Mouse (Mus musculus): ENCODE measurements around the gene Agtpbp1.
"Not testable (repeated sequence)": the region's sequence is repeated elsewhere in the genome, so short reads cannot be mapped to it uniquely, and the experiment has no call there.

Gene Agtpbp1

DNA sequence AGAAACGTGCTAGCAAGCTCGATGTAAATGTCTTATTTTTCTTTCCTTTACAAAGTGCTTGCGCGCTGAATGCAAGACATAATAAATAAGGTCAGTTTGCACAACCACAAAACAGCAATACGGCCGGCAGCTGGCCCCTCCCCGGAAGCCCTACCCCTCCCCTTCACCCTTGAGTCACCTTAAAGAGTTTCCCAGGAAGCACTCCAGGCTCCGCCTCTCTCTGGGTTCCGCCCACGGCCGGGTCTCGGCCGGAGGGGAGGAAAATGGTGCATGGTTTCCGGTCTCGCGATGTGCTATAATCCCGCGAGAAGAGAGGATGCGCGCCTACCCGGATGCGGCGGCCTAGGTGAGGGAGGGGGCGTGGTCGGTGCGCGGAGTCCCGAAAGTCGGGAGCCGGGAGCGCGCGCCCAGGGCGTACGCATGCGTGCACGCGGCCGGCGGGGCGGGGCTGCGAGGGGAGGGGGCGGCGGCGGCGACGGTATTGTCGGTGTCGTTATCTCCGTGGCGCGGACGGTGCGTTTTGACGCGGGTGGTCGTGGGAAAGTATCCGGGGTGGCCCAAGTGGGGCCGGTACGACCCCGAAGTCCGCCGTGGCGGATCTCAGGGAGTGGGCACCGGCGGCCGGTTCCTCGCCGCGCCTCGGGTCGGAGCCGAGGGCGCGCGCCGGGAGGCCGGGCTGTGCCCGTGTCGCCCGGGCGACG lies at the start of gene Agtpbp1, which contains the start of gene Naa35:
TSS of gene Agtpbp1 (minus strand) at position 281 of the 701 bp plus-strand sequence.
TSS of gene Naa35 (plus strand) at position 313 of the 701 bp plus-strand sequence.
- DNase-seq = peak; percentile 99 to 100

DNA sequence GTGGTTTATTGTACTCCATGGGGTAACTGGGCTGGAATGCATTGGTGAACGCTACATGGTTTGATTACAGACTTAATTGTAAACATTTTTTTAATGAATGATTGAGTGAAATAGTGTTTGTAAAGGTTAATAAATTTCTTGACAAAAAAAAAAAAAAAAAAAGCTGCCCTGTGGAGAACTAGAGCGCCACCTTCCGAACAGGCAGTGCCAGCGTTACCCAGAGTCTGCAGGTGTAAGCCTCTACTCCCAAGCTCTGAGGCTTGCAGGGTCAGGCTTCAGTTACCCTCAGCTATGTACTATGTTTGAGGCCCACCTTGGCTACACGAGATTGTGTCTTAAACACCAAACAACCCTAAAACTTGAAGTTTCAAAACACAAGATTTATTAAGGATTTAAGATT lies 49.6 kb upstream of the Agtpbp1 start:
- DNase-seq = no peak

DNA sequence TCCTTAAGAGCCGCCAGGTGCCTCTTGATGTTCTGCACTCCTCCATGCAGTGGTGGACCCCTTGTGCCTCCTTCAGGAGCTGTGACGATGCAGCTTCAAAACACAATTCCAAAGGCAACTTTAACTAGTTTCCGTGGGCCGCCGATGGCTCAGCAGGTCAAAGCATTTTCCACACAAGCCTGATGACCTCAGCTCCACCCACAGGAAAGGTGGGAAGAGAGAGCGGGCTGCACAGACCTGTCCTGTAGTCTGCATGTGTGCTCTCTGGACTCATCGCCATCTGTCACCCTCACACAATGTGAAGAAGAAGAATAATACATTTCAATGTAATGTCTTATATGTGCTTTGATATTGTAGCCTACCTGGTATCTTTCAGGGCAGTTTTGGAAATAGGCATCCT lies 41.7 kb upstream of the Agtpbp1 start:
- DNase-seq = no peak

DNA sequence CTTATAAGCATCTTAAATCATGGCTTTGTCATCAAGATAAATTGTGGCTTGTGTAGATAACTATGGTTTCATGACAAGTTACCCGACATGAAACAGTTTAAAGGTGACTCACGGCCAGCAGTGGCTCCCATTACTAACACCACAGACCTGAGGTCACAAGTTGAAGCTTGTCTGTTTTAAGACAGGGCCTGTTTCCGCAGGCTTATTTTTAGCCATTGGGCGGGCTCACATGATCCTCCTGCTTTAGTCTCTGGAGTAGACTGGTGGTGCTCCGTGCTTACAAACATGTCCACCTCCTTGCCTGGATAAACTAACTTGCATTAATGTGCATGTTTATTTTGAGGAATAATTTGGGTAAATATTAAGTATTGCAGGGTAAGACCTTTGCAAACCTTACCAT lies 39.9 kb upstream of the Agtpbp1 start:
- no peak for DNase-seq

DNA sequence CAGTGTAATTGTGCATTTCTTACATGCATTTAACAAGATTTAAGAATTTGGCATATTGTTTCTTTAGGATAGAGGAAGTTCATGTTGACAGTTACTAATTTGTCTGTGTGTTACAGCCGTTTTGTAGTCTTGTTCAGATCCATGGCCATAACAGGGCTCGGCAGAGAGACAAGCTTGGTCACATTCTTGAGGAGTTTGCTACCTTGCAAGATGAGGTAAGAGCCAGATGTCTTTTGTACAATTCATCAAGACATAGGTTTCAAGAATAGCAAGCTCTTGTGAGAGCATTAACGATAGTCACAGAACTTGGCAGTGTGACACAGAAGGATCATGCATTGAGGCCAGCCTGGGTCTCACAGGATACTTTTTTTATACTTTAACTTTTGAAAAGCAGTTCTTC lies 39.4 kb upstream of the Agtpbp1 start:
- DNase-seq = no peak

DNA sequence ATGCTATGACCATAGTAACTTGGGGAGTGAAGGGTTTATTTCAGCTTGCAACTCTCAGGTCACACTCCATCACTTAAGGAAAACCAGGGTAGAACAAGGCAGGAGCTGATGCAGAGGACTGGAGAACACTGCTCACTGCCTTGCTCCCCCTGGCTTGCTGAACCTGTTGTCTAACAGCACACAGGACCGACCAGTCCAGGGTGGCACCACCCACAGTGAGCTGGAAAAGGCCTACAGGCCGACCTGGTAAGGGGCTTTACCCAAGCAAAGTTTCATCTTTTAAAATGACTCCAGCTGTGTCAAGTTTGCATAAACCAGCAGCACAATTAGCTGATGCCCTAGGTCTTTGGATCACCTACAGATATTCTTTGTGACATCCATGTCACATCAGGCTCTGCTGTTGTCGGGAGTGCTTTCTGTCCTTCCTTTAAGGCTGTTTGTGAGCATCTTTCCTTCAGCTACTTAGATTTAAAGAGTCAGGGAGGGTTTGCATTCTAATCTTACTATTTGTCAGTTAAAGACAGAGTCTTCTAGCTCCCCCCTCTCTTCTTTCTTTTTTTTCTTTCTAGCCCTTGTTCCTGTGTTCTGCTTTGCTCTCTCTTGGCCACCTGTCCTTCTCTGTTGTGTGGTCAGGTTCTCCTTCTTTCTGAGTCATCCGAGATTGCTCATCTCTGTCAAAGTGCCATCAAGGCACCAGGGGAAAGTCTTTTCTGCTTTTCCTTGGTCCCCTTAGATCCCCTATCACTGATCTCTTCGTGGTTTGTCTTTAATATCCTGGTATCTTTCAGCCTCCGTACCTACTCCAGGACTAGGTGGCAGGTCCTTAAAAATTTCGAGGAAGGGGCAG lies 36.8 kb upstream of the Agtpbp1 start:
- no peak for DNase-seq

DNA sequence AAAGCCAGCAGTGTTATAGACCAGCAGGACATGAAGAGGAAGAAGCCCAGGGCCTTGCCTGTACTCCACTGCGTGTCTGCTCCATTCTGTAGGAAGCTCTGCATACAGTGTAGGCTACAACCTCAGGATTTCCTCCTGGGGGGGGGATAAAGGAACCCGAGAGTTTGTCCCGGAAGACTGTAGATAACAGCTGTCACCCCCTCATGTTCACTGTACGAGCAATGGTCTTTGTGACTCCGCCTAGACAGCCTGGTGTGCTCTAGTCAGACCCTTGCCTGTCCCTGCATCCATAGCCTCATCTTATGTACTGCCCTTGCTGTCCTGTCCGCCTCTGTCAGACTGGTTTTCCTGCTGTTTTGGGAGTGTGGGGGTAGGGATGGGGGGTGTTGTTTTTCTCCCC lies 33.4 kb upstream of the Agtpbp1 start:
- DNase-seq = no peak

DNA sequence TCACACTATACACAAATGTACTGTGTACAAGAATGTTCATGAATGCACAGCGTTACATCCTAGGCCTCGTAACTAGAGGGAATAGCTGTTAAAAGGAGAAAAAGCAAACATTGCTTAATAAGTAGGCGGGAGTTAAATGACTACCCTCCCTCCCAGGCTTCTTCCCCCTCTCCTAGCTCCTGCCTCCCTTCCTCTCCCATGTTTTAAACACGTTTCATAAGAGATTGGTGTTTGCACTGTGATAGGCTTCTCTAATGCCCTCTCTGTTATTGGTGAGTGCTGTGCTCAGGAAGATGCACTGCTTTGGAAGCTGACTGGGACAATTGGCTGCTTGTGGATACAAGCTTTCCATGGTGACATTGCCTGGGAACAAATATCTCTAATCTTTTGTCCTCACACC lies 30.5 kb upstream of the Agtpbp1 start:
- DNase-seq = no peak

DNA sequence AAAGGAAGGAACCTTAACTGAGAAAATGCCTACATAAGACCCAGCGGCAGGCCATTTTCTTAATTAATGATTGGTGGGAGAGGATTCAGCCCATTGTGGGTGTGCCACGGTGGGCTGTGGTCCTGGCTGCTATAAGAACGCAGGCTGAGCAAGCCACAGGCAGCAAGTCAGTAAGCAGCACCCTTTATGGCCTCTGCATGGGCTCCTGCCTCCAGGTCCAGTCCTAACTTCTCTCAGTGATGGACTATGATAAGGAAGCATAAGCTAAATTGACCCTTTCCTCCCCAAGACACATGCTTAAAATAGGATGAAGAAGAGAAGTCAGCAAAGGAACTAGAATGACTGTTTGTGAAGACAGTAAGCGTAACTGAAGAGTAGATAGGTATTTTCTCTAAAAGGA lies 30.1 kb upstream of the Agtpbp1 start:
- DNase-seq = no peak

DNA sequence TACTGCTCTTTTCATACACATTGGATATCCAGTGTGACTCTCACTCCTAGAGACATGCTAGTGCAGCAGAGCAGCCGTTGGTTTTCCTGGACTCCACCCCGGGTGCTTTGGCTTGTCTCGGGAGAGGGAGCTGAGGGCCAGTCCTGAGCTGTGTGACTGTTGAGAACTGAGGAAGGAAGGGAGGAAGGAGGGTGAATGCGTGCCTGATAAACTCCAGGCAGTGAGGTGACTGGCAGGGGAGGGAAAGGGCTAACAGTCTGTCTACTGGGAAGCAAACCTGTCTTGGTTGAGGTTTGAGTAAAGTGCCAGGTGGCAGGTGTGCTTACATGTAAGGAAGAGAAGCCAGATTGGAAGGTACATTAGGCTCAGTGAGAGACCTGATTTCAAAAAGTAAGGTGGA lies 28.8 kb upstream of the Agtpbp1 start:
- no peak for DNase-seq

DNA sequence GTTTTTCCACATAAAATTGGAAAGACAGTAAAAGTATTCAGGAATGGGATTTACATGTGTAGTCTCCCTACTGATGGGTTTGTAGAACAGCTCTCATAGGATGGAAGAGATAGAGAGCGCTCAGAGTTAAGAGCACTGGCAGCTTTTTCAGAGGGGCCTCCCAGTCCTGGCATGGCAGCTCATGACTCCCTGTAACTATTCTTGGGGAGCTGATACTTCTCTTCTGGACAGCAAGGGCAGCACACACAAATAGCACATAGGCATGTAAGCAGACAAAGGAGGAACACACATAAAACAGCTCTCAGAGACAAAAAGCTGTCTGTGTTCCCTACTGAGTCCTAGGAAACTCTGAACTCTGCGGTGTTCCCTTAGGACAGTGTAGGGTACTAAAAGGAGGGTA lies 25.4 kb upstream of the Agtpbp1 start:
- DNase-seq = no peak

DNA sequence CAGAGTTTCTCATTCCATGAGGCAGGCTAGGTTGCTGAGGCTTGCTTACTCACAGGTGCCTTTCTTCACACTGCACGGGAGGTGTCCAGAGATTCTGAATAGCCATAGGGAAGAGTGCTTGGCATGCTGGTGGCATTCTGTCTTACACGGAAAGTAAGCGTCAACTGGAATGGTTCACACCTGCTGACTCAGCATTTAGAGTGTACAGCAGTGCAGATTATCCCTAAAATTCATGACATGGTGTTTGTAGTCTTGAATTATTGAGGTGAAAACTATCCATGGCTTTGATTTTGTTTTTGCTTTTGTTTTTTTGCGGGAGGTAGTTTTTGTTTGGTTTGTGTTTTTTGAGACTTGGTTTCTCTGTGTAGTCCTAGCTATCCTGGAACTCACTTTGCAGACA lies 24.9 kb upstream of the Agtpbp1 start:
- no peak for DNase-seq

DNA sequence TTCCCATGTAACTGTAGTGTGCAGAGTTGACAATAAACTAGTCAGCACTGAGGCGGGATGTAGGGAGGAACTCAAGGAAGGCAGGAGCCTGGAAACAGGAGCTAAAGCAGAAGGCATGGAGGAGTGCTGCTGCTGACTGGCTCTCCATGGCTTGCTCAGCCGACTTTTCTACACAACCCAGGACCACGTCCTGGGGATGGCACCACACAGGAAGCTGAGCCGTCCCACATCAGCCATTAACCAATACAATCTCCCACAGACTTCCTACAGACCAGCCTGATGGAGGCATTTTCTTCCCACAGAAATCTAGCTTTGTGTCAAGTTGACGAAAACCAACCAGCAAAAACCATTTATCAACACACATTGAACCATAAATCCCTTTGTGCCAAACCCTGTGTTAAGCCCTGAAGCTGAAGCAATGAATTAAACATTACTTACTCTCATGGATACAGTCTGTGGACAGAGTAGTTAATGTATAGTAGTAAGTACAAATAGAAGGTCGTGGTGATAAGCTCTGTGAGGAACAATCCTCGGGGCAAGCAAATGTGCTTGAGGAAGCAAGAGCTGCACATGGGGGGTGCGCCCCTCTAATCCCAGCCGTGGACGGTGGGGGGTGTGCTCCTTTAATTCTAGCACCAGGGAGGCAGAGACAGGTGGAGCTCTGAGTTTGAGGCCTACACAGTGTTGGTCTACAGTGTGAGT lies 20.3 kb upstream of the Agtpbp1 start:
- DNase-seq = no peak

DNA sequence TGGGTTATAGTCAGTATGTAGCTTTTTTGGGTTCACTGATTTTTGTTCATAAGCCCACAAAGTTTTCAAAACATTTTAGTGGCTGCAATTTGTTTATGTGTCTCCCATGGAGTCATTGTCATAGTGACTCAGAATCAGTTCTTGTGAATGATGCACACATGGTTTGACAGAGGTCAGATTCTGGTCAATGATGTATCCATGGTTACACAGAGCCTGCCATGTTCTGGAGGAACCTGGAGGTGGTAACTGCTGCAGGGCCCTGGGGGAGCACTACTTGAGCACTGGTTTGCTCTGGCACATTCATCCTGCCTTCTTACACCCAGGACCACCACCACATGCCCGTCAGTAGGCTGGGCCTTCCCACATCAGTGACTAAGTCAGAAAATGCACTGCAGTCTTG lies 19.5 kb upstream of the Agtpbp1 start:
- no peak for DNase-seq

DNA sequence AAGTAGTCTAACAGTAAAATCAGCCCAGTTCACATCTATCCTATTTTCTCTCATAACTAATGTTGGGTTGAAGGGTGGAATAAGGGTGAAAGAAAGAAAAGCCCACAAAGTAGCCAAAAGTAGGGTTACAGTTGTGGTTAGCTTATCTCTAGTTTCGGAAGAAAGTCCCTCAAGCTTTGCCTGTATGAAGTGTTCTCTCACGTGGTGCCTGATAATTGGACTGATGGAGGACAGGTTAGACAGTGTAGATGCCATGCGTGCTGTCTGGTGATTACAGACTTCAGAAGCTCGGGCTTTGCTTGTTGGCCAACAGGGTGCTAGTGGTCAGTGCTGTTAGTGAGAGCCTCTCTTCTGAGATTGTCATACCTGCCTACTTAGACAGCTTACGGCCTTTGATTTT lies 18.1 kb upstream of the Agtpbp1 start:
- no peak for DNase-seq

DNA sequence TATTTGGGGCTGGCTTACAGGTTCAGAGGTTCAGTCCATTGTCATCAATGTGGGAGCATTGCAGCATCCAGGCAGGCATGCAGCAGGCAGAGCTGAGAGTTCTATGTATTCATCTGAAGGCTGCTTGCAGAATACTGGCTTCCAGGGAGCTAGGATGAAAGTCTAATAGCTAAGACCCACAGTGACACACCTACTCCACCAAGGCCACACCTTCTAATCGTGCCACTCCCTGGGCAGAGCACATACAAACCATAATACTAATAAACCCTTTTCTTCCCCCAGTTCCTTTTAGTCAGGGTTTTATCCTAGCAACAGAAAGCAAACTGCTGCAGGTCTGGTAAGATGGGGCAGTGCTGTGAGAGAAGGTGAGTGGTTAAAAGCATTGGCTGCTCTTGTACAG lies 7.6 kb upstream of the Agtpbp1 start:
- no peak for DNase-seq

DNA sequence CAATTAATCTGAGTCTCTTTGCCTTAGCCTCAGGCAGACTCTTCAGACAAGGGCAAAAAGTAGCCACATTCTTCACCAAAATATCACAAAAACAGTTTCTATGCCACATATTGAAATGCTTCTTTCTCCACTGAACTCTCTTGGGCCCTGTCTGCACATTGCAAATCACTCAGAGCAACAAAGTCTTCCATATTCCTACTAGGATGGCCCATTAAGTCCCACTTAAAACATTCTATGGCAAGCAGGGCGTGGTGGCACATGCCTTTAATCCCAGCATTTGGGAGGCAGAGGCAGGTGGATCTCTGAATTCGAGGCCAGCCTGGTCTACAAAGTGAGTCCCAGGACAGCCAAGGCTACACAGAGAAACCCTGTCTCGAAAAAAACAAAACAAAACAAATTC lies 7.0 kb upstream of the Agtpbp1 start:
- not testable (repeated sequence) for DNase-seq

DNA sequence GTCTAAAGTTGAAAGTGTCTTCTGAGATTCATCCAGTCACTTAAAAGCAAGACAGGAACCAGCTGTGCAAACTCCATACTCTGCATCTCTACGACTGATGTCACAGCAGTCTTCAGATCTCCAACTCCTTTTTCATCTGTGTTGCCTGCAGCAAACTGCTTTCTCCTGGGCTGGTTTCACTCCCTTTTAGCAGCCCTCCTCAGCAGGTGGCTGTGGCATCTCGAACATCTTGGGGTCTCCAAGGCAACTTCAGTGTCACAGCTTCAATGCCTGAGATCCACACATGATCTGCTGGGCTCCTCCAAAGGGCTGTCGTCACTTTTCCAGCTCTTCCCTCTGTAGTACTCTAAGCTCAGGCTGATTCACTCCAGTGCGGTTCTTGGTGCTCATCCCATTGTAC lies 5.7 kb upstream of the Agtpbp1 start:
- no peak for DNase-seq

DNA sequence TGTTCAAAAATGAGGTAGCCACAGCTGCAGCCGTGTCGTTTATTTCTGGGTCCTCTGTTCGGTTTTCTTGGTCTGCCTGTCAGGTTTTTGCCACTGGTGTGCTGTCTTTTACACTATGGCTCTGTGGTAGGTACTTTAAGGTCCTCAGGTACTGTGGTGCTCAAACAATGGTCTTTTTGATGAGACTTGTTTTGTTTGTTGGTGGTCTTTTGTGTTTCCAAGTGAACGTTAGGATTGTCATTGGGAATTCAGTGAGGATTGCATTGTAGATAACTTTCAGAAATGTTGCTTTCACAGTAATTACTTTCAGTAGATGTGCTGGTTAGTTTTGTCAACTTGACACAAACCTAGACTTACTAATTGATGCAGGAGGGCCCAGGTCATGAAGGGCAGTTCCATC lies 4.6 kb upstream of the Agtpbp1 start:
- no peak for DNase-seq

DNA sequence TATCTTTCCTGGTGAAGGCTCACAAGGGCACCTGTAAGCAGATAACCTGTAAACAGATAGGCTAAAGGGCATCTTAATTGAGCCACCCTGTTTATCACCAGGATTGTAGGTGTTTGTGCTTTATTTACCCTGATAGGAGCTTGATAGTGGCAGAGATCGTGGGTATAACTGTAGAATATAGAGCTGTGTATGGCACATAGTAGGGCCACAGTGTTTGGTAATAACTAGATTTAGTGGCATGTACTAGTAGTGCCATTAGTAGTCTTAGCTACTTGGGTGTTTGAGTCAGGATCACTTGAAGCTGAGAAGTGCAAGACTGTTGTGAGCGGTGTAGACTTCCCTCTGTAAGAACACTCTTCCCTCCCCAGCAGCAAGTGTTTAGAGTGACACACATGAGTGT lies 2.2 kb upstream of the Agtpbp1 start:
- no peak for DNase-seq

DNA sequence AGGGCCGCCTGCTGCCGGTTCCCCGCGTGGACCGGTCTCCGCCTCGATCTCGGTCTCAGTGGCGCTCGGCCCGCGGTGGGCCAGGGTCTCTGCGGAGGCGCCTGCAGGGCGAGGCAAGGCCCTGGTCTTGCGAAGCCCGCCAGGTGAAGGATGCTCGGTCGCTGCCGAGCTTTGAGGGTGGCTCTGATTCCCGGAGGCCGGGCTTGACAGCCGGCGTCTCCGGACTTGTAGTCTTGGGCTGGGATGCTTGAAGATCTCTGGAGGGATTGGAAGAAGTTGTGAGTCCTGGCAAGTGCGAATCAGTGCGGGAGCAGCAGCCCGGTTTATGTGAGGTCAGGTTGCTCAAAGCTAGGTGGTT lies 600 bp upstream of the Agtpbp1 start:
- DNase-seq = no peak

DNA sequence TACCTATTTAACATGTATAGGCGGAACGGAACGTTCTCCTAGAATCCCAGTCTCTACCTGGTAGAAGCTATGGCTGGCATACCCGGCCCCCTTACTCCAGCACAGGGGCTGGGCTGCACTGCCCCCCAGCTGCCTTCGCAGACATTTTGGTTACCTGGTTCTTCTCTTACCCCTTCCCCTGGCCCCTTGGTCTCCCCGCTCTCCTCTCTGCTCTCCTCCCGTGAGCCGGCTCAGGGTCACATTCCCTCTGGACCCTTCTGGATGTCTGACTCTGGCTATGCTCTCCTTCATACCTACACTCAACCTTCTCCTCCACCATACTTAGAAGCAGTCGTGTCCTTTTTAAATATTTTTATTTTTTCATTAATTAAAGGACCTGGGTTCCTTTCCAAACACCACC lies 546 bp downstream of the Agtpbp1 start:
- peak; percentile 48 to 50 for DNase-seq

DNA sequence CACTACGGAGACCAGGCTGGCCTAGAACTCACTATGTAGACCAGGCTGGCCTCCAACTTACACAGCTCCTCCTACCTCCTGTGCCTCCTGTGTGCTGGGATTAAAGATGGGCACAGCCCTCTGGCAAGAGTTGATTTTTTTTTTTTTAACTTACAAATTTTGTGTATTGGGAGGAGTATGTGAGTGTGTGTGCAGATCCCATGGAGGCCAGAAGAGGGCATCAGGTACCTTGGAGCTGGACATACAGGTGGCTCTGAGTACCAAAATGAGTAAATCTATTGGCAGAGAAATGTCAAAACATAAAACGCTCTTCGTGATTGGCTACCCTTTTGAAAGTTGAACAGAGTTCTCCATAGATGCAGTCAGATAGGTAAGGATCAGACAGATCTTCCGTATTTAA lies 4.1 kb downstream of the Agtpbp1 start:
- no peak for DNase-seq

DNA sequence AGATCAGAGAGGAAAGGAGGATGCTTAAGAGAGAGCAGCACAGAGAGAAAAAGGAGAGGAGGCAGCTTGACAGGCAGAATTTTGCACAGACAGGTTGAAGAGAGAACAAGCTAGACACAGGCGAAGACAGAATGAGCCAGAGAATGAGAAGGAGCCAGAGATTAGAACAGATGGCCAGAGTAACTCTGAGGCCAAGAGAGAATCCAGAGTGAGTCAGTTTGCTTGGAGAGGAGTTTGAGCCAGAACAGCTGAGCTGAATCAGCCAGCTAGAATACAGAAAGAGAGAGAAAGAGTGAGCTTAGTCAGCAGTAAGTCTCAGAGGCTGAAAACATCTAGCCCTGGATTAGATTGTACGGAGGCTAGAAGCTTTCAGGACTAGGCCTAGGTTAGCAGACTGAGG lies 12.5 kb downstream of the Agtpbp1 start:
- no peak for DNase-seq
